Mouse (Mus musculus): ENCODE data around the gene Gm8094. TPM values are rescaled to one million over a fixed set of nuclear protein-coding genes. Genes with fewer than 3 reads are reported as not detected.
"Not testable (repeated sequence)": the region's sequence is repeated elsewhere in the genome, so short reads cannot be mapped to it uniquely, and the experiment has no call there.

The Gm8094 gene
- polyA plus RNA-seq (2021): not detected

DNA sequence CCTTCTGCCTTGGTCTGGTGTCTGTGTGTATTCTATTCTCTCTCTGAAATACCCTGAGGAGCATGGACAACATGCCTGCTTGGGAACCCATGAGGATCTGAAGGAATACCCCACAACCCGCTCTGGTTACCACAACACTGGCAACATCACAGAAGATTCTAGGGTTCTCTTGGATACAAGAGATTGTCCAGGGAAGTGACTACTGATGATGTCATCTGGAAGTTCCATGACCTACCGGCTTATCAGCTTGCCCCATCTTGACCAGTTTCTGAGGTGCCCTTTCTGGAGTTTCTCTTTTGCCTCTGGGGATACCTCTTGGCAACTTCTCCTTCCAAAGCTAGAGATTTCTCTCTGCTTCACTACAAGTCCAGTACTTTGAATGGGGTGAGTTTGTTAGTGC is at the start of gene Gm8094:
Gm8094 (minus strand) TSS at position 101 of the 400 bp plus-strand sequence.
- in situ Hi-C loops (cut with MboI; ENCODE audit: low pct_unique_long_range_greater_than_20kb); H3K27me3 ChIP-seq; DNase-seq (ENCODE audit: low read depth, low spot score); CTCF ChIA-PET; ATAC-seq; POLR2A ChIA-PET: not testable (repeated sequence)

DNA sequence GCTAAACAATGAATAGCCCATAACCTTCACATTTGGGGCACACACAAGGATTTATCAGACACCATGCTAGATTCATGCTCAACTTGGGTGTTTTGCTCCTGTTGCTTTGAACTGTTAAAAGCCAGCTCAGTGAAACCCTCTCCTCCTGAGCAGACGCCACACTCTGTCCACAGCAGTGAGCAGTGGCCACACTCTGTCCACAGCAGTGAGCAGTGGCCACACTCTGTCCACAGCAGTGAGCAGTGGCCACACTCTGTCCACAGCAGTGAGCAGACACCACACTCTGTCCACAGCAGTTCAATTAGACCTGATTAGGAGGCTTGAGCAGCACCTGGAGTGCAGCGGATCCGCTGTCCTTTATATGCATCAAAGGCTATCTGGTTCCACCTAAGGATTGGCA is 43.2 kb upstream of the Gm8094 start:
- in situ Hi-C loops (cut with MboI; ENCODE audit: low pct_unique_long_range_greater_than_20kb); CTCF ChIA-PET; H3K27me3 ChIP-seq; ATAC-seq; POLR2A ChIA-PET; DNase-seq (ENCODE audit: low read depth, low spot score): not testable (repeated sequence)

DNA sequence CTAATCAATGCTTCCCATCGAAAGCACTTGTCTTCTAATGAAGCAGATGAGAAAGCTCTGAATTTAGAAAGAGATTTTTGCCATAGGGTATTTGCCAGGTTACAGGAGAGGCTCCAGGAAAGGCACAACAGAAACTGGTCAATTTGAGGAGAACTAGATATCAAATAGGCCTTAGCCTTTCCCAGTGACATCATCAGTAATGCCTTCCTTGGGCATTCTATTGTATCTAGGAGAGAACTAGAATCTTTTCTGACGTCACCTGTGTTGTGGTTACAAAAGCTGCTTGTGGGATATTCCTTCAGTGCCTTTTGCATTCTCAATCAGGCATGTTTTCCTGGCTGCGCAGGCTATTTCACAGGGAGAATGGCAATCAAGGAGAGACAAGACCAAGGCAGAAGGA is 23.9 kb upstream of the Gm8094 start, which contains the start of gene Gm8104:
Gm8104 (plus strand) TSS at position 301 of the 400 bp plus-strand sequence.
- H3K27me3 ChIP-seq; in situ Hi-C loops (cut with MboI; ENCODE audit: low pct_unique_long_range_greater_than_20kb); DNase-seq (ENCODE audit: low read depth, low spot score); ATAC-seq; CTCF ChIA-PET; POLR2A ChIA-PET: not testable (repeated sequence)

DNA sequence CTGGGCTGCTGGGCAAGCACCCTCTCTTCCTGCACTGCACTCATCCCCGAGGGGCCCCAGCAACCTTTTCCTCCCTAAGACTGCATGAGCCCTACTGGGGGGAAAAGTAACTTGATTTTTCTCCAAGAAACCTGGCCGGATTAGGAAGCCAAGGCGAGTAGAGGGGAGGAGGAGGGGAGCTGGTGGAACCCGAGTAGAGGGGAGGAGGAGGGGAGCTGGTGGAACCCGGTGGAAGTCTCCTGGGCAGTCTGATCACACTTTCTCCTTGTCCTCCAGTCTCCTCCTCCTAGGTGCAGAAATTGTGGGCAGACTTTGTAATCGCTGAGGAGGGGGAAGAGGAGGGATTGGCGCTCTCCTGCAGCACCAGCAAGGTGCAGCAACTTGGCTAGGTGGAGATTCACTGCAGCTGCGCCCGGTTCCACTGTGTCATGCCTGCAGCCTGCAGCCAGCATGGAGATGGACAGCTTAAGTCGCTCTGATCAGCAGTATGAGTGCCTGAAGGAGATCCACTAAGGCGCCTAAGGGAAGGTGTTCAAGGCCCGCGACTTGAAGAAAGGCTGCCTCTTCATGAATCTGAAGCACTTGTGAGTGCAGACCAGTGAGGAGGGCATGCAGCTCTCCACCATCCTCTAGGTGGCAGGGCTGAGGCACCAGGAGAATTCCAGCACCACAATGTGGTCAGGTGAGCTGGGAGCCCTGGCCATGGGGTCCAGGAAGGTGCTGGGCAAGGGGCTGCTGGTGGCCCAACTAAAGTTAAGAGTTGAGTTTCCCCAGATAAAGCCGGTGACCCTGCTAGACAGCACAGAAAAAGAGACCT is 12.9 kb upstream of the Gm8094 start:
- ATAC-seq; CTCF ChIA-PET; H3K27me3 ChIP-seq; POLR2A ChIA-PET; in situ Hi-C loops (cut with MboI; ENCODE audit: low pct_unique_long_range_greater_than_20kb); DNase-seq (ENCODE audit: low read depth, low spot score): not testable (repeated sequence)

DNA sequence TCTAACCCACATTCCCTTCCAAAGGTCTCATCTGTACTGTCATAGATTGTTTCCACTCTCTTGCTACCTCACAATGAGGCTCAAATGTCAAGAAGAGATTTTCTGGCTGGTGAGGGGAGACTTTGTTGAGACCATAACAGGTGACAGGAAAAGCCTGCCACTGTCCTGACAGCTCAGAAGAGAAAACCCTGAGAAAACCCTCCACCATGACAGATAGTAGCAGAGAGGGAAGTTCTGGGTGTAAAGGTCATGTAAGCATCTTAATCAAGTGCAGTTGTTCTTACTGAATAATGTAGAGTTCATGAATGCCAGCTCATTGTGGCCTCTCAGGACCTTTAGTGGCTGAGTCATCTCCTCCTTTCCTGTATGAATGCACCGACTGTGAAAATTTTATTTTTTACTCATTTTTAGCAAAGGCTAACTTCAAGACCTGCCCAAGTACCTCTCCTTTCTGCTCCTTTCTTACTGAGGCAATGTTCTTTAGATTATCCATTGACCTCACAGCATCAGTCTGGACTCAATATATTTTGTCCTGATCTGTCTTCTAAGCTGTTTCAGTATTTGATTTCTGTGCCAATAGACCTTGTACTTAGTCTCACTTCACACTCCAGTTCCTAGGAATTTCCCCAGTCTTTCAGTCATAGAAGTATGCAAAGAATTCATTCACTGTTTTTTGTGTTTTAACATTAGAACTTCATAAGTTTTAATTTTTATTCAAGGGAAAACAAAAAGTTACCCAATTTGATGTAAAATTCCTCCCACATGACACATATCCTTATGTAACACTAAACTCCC is 8.7 kb upstream of the Gm8094 start:
- POLR2A ChIA-PET; ATAC-seq; in situ Hi-C loops (cut with MboI; ENCODE audit: low pct_unique_long_range_greater_than_20kb); DNase-seq (ENCODE audit: low read depth, low spot score); H3K27me3 ChIP-seq; CTCF ChIA-PET: not testable (repeated sequence)

DNA sequence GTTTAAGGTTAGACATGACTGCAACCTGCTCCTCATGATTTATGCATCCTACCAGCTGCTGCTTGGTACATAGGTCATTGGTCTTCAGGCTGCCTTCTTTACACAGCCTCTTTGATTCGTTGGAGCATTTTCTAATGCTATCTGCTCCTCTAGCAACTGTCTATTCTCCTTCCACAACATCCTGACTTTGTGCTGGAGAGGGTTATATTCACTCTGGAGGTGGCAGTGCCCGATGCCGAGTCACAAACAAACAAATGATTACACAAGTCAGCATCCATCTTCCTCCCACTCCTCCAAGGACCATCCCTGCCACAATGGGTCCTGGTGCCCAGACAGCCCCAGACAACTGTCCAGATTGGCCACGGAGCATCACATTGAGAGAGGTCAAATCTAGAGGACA is 16.3 kb downstream of the Gm8094 start:
- POLR2A ChIA-PET; in situ Hi-C loops (cut with MboI; ENCODE audit: low pct_unique_long_range_greater_than_20kb); ATAC-seq; H3K27me3 ChIP-seq; DNase-seq (ENCODE audit: low read depth, low spot score); CTCF ChIA-PET: not testable (repeated sequence)

DNA sequence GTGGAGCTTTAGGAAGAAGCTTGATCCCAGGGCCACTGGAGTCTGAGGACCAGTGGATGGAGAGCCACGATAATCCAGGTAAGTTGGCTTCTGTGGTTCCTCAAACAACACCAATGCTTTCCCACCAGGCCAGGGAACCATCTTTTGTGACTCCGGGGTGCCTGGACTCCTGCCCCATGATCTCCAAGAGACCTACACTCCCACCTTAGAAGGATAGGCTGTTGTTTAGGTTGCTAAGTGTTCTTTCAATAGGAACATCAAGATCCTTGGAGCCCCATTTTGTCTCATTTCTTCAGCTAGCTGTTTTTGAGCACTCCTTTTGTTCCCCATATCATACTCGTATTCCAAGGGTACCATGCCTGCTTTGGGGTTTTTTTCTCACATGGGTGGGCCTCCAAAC is 18.4 kb downstream of the Gm8094 start:
- POLR2A ChIA-PET; H3K27me3 ChIP-seq; DNase-seq (ENCODE audit: low read depth, low spot score); in situ Hi-C loops (cut with MboI; ENCODE audit: low pct_unique_long_range_greater_than_20kb); CTCF ChIA-PET; ATAC-seq: not testable (repeated sequence)

Other genes starting within 250 kb of the Gm8094 start
- not detected for gene Gm21977, start 223.2 kb downstream of the Gm8094 start, polyA plus RNA-seq (2021)
- not detected for gene Gm8082, start 83.0 kb downstream of the Gm8094 start, polyA plus RNA-seq (2021)
- gene Gm10376, start 61.0 kb downstream of the Gm8094 start, polyA plus RNA-seq (2021): not detected
- gene Gm8104, start 24.0 kb upstream of the Gm8094 start, polyA plus RNA-seq (2021): not detected
- gene Gm7233, start 103.2 kb upstream of the Gm8094 start, polyA plus RNA-seq (2021): not detected
- not detected for gene Gm8122, start 158.7 kb upstream of the Gm8094 start, polyA plus RNA-seq (2021)
- gene Gm8126, start 182.0 kb upstream of the Gm8094 start, polyA plus RNA-seq (2021): 1.9 TPM
- gene Gm9732, start 198.4 kb upstream of the Gm8094 start, polyA plus RNA-seq (2021): 1.6 TPM
- gene Gm8127, start 217.2 kb upstream of the Gm8094 start, polyA plus RNA-seq (2021): not detected

Measured in Patski (cell line).